ENCODE assay signal across 8 mouse cellular contexts in genomic region chr11:77850401-77851244, GRCm38 (mm10). TPM values are rescaled to one million over a fixed set of nuclear protein-coding genes. Genes with fewer than 3 reads are reported as not detected.
DNase-seq lines count a peak whose midpoint lies in the region.

No protein-coding gene starts in this region.

- no peaks in the 10 kb centered on the region for H3K9me3 ChIP-seq in heart, embryonic 10.5 days

- peaks cover 31% of the 10 kb centered on the region for H3K4me1 ChIP-seq in heart, embryonic 10.5 days

- intact Hi-C loops in heart, postnatal 14 days (cut with DNase I), result no loop called here
- intact Hi-C loops in left cerebral cortex, postnatal 25 days (cut with DNase I), result no loop called here

- no peak overlapping the region for H3K27ac ChIP-seq in heart, embryonic 10.5 days

- 62% methylated on average over 24 of the region's 24 CpGs for WGBS in heart, embryonic 10.5 days

- no peaks in the 10 kb centered on the region for H3K27me3 ChIP-seq in heart, embryonic 10.5 days (ENCODE audit: insufficient read depth, poor library complexity, severe bottlenecking)

- no peak overlapping the region for H3K4me3 ChIP-seq in heart, embryonic 10.5 days

- peaks cover 97% of the 10 kb centered on the region for H3K36me3 ChIP-seq in heart, embryonic 10.5 days

- DNase-seq in heart, adult 18-20 months, result peak; percentile 54 to 69
- DNase-seq in heart, embryonic 10.5 days (ENCODE audit: low spot score), result no peak
- peak; percentile 78 to 80 for DNase-seq in cerebellum, postnatal 25 days
- DNase-seq in heart, postnatal 14 days, result peak; percentile 34 to 47
- DNase-seq in left cerebral cortex, postnatal 25 days (ENCODE audit: low spot score in 2 of 2), result peak; percentile 69 to 78
- DNase-seq in right cerebral cortex, postnatal 14 days, result peak; percentile 69
- DNase-seq in thymus, postnatal 4 days, result no peak
- DNase-seq in spleen, adult 12 weeks (ENCODE audit: low spot score), result no peak

RNA-seq across cellular contexts. Expression of gene Pipox, which starts 43.3 kb away (rescaled TPM):
- under 1 TPM; 0.50 to 0.87 TPM for total RNA-seq in heart, adult 18-20 months (2021)
- polyA plus RNA-seq in heart, embryonic 10.5 days (2016; fragmentation: Nextera tagmentation; extraction: Ambion mirVana), result 2.0 and 3.0 TPM in 2 replicates
- total RNA-seq in heart, postnatal 14 days (2021), result 1 to 10 TPM in 1 of 2 experiments, under 1 TPM in 1; 0.98 to 1.1 TPM
- under 1 TPM; 0.69 to 0.96 TPM for total RNA-seq in left cerebral cortex, postnatal 25 days (2021)

Comparison
In these comparisons a context has a peak if more than half of its experiments do, and no peak if none do; other contexts are left out.
1. DNase-seq: peak in heart, adult 18-20 months (2 of 2), cerebellum, postnatal 25 days (2 of 2), heart, postnatal 14 days (2 of 2), left cerebral cortex, postnatal 25 days (2 of 2) and right cerebral cortex, postnatal 14 days (single experiment); none in heart, embryonic 10.5 days (single experiment), thymus, postnatal 4 days (single experiment) and spleen, adult 12 weeks (single experiment).